Mouse (Mus musculus) layer of hippocampus, adult 18-20 months (tissue): ENCODE measurements around the gene Wbp11. TPM values are rescaled to one million over a fixed set of nuclear protein-coding genes. Genes with fewer than 3 reads are reported as not detected.
A peak's percentile ranks its signal among the peaks of the same experiment; 100 is the strongest.
"Not testable (repeated sequence)": the region's sequence is repeated elsewhere in the genome, so short reads cannot be mapped to it uniquely, and the experiment has no call there.

Source experiments
- DNase-seq, 2 experiments: peaks; one replicate each; pipeline ENCODE4 v3.0.0; 2022; ENCODE audit warnings: low spot score in 2 of 2
- total RNA-seq, 2 experiments: library from RNA; stranded (reverse); gene quantifications; 2 replicates each; pipeline ENCODE4 v1.2.3; 2021

Gene Wbp11
- total RNA-seq, 2 experiments from 2014 or later = 136 to 141 TPM

- peak; percentile 93 to 99 for DNase-seq
Measured at GRCm38 (mm10) chr6:136803739-136804633, 24.0 kb downstream of the Wbp11 start, which contains the start of gene Hist4h4. TSS of gene Hist4h4 (minus strand) at chr6:136804415.

DNA sequence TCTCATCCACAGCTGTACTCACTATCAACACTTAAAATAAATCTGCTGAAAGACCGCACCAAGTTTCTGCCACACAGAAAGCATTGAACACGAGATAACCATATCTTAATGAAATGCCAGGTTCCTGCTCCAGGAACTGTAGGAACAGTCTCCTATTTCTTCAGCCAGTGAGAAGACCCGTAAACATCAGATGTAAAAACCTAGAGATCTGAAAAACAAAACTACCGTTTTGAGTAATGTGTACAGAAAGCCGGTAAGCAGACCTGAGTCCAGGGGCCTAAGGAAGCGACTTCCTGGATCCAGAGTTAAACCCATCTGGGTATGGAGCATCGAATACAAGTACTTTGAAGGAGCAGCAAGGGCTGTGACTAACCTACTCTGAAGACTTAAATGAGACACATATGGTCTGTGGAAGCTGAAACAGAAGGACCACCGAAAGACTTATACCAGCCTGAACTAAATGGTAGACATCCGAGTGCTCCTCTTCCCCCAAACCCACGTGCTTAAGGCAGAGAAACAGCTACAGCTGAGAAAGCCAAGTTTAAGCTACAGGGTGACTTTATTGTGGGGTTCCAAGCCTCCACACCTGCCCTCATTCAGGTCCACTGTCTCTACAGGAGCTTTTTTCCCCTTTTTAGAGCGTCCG is 24.8 kb downstream of the Wbp11 start:
- DNase-seq = no peak

GRCm38 (mm10) chr6:136801274-136801673 is 26.8 kb downstream of the Wbp11 start:
- no peak for DNase-seq

GRCm38 (mm10) chr6:136800710-136801109 is 27.3 kb downstream of the Wbp11 start:
- DNase-seq = no peak

GRCm38 (mm10) chr6:136797874-136798693 is 29.9 kb downstream of the Wbp11 start:
- DNase-seq = not testable (repeated sequence)

- no peak for DNase-seq
Measured at GRCm38 (mm10) chr6:136795850-136796249, 32.2 kb downstream of the Wbp11 start.

DNA sequence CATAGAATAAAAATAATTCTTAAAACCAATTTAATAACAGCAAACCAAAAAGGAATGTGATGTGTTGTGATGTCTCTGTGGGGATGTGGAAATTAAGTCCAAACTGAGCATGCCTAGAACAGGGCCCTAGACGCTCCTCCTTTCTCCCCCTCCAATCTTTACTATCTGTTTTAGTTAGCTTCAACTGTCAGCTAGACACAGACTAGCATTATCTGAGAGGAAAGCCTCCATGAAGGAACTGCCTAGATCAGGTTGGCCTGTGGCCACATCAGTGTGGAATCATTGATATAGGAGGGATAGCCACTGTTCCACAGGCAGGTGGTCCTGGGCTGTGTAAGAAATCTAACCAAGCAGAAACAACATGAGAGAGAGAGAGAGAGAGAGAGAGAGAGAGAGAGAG is 32.9 kb downstream of the Wbp11 start:
- no peak for DNase-seq

DNA sequence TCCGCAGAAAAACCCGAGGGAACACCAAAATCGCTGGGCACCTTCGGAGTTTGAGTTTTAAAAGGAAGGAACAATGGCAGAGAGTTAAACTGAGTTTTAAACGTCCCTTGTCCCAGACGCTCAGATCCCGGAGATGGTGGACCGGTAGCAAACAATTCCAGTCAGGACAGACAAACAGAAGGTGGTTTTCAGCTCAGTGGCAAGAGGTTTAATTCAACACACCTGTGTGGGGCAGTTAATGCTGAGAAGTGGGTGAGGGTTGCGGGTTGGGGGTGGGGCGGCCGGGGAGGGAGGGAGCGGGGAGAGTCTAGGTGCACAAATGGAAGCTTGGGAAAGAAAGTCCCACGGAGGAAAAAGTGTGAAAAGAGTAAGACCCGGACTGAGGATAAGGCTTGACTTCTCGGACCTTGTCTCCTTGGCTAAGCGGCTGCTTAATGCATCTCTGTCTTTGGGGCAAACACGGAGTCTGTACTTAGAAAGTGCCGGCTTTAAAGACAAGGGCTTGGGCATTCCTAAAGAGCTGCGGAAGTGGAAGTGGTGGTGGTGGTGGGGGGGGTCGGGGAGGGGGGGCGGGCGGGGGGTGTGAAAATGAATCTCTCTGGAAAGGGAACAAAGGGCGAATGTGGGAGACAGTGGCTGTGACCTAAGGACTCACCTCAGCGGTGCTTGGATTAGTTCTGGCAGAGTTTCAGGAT is 34.1 kb downstream of the Wbp11 start:
- no peak for DNase-seq

DNA sequence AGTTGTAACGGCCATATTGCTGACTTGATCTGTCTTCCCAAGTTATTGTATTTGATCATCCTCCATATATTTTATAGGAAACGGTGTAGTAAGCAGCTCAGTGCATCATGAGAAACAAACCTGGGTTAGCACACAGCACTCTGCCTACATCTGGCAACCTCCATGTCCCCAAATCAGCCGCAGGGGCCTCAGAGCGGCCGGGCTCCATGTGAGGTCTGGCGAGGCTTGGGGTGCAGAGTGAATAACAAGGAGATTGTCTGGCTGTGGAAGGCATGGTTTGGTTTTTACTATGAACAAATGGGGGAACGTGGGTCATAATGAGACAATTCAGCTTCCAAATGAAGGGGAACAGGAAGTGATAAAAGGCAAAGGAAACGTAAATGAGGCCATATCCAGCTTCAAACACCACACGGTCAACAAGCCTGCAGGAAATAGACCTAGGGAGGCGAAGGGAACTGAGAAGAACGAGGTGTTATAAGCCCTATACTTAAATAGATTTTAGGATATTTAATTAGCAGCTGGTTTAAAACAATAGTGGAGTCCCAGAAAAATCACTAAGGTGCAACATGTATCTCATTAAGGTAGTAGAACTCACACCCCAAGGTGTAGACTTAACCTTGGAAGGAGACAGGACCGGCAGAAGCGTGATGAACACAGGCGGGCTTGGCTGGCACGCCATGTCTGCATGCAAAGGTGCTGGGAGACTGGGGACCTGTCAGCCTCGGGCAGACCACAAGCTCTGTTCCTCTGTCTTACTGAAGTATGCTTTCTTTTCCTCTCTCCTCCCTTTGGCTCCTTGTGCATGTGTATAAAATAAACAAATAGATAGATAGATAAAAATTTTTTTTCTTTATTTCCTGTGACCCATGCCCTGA is 34.9 kb downstream of the Wbp11 start:
- DNase-seq = no peak

DNA sequence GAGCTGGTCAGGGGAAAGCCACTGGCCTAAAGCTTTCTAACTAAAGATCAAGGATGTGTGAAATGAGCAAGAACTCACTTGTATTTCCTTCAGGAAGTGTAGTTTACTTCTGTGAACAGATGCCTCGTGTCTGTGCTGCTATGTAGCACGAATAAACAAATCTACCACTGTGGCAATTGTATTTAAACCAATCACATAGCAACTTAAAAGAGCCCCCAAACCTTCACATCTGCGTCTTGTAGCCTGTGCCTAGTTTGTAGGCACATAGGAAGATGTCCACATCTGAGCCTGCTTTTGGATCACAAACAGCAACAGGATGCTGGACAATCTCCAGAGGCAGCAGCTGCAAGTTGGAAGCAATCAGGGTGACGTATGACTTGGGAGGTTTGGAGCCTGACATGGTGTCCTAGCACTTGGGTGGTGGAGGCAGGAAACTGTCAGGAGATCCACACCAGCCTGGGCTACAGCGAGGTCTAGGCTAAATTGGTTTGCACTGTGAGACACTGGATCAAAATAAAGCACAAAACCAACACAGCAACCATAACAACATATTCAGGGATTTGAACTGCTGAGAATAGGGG is 38.6 kb downstream of the Wbp11 start:
- DNase-seq = no peak

GRCm38 (mm10) chr6:136782761-136783160 is 45.3 kb downstream of the Wbp11 start:
- DNase-seq = peak; percentile 21 to 54

GRCm38 (mm10) chr6:136782146-136782545 is 45.9 kb downstream of the Wbp11 start:
- DNase-seq = no peak

- DNase-seq = no peak
Measured at GRCm38 (mm10) chr6:136781377-136781986, 46.6 kb downstream of the Wbp11 start, which contains the start of gene Gucy2c. TSS of gene Gucy2c (minus strand) at chr6:136781765.

DNA sequence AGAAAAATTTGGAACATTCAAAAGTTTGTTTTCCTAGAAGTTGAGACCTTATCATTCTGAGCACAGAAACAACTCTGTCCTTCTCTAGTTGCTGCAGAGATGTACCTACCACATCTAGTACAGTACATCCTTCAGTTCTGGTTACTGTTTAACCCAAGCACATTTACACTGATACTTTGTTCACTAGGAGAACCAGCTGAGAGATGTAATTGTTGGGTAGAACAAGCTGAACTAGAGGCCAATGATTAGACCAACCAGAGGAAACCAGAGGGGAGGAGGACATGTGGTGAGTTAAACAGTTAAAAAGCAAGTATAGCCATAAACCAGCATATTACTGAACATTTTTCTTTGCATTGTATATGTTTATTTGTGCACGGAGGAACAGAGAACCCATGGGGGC is 51.6 kb downstream of the Wbp11 start:
- DNase-seq = no peak

GRCm38 (mm10) chr6:136769859-136770258 is 58.2 kb downstream of the Wbp11 start:
- no peak for DNase-seq

- no peak for DNase-seq
Measured at GRCm38 (mm10) chr6:136769143-136769542, 58.9 kb downstream of the Wbp11 start.

- DNase-seq = peak in 1 of 2 experiments; percentile 10
Measured at GRCm38 (mm10) chr6:136763912-136764311, 64.1 kb downstream of the Wbp11 start.
